Mouse (Mus musculus): ENCODE results near the gene Klhdc10.

GRCm38 (mm10) chr6:30354760-30355159 lies 46.9 kb upstream of the Klhdc10 start:
- no peak for TF ChIP-seq POLR2A (IDR thresholded peaks at IDR 0.05; ENCODE audit: low read depth, low read length)
- no peak for TF ChIP-seq CTCF (IDR thresholded peaks at IDR 0.05; ENCODE audit: extremely low read depth, insufficient read depth, insufficient read length, insufficient replicate concordance)

All from spleen, adult 2 months (tissue).